Mouse (Mus musculus) stomach, embryonic 15.5 days (tissue): ENCODE results near the gene Ankrd63. TPM values are rescaled to one million over a fixed set of nuclear protein-coding genes. Genes with fewer than 3 reads are reported as not detected.

ENCODE experiments used
- ATAC-seq: fragments of 200-750 bp; cut with Nextera tagmentation; 2 replicates; pipeline ENCODE4 v1.8.0; 2017; ENCODE audit warnings: low read depth, moderate number of reproducible peaks, moderate TSS enrichment; ENCODE audit not compliant: insufficient read depth, low FRiP score
- H3K27ac ChIP-seq: fragments of 300-500 bp; sonication (generic); 2 replicates; pipeline ENCODE4 v1.5.1; 2015; ENCODE audit warnings: mild to moderate bottlenecking, inconsistent platforms
- H3K27me3 ChIP-seq: fragments of 300-500 bp; sonication (generic); replicated peaks from 2 replicates; pipeline ENCODE4 v1.6.1; 2015; ENCODE audit warnings: inconsistent platforms
- H3K36me3 ChIP-seq: fragments of 300-500 bp; sonication (generic); 2 replicates; pipeline ENCODE4 v1.6.1; 2015; ENCODE audit warnings: inconsistent platforms
- H3K4me1 ChIP-seq: fragments of 300-500 bp; sonication (generic); 2 replicates; pipeline ENCODE4 v1.6.1; 2015; ENCODE audit warnings: inconsistent platforms
- H3K4me2 ChIP-seq: fragments of 300-500 bp; sonication (generic); 2 replicates; pipeline ENCODE4 v1.6.1; 2015; ENCODE audit warnings: mild to moderate bottlenecking, inconsistent platforms
- H3K4me3 ChIP-seq: fragments of 300-500 bp; sonication (generic); replicated peaks from 2 replicates; pipeline ENCODE4 v1.5.1; 2015; ENCODE audit warnings: inconsistent platforms
- H3K9ac ChIP-seq: fragments of 300-500 bp; sonication (generic); 2 replicates; pipeline ENCODE4 v1.6.1; 2015; ENCODE audit warnings: inconsistent platforms
- H3K9me3 ChIP-seq: fragments of 300-500 bp; sonication (generic); 2 replicates; pipeline ENCODE4 v1.6.1; 2016; ENCODE audit warnings: inconsistent platforms
- WGBS: fragments of 180-500 bp; shearing (Covaris S2); methylation state at CpG from one replicate; pipeline ENCODE4 v1.1.7; 2015; 5-methylcytosine and 5-hydroxymethylcytosine counted together
- polyA plus RNA-seq: library from polyadenylated mRNA; unstranded; fragments of >200 nt; fragmentation: Nextera tagmentation; extraction: Ambion mirVana; gene quantifications from 2 replicates; pipeline ENCODE4 v1.2.1, GENCODE M21; 2015

Gene Ankrd63
- polyA plus RNA-seq, 1 experiment from 2014 or later: 0.08 TPM

DNA sequence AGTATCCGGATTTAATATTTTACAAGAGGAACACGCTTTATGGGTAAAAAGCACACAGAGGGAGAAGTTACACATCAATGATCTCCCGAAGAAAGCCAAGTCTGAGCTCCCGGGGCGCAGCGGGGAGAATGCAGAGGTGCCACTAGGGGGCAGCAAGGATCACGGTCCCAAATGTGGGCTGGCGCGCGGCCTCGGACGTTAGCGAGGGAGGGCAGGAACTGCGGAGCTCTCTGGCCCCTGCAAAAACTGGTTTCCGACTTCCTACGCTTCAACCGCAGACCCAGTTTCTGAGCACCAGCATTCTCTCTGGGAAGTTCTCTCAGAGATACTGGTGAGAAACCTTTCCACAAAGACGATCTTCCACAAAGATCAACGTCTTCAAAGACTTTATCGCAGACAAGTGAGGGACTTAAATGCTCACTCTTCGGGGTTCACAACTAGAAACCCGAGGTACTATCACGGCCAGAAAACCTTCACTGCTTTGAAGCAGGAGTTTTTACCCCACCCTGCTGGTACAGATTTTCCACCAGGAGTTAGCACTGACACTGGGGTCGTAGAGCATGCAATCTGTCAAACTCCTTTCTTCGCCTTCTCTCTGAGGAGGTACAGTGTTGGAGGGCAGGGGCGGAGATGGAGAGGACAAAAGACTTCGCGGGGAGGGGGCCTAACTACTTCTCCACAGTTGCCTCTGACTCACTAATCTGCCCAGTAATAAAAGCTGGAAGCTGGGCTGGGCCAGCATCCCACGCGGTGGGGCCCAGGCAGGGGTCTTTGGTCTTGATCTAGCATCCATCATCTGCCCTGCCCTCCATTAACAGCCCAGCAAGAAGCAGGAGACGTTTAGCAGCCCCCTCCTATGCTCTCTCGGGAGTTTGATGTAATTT, 3.3 kb downstream of the Ankrd63 start:
- H3K4me3 ChIP-seq: peak overlapping the region; percentile 18
- no peaks in the 10 kb centered on the region for H3K9me3 ChIP-seq
- H3K9ac ChIP-seq: no peak overlapping the region
- no peak for ATAC-seq
- peak overlapping the region; percentile 51 for H3K4me2 ChIP-seq
- no peak overlapping the region for H3K27ac ChIP-seq
- no peaks in the 10 kb centered on the region for H3K36me3 ChIP-seq
- 5% methylated on average over 32 of the region's 32 CpGs for WGBS
- peaks cover 57% of the 10 kb centered on the region for H3K27me3 ChIP-seq
- peaks cover 45% of the 10 kb centered on the region for H3K4me1 ChIP-seq

DNA sequence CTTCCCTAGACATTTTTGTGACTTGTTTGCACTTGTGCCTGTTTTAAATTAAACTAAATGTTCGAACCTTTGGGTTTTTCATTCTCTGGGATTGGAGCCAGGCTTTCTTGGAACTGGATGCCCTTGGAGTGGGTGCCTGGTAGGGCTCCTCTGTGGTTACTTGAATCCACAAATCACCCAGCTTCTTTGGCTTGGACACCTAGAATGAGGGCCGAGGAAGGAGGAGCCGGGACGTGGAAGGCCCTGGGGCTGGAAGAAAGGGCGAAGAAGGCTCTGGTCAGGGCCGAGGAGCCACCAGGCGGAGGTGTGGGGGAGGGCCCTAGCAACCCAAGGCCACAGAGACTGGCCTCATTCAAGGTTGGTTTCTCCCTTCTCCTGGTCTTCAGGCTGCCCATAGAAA, 5.8 kb downstream of the Ankrd63 start:
- H3K36me3 ChIP-seq: no peaks in the 10 kb centered on the region
- no peak overlapping the region for H3K27ac ChIP-seq
- H3K4me3 ChIP-seq: no peak overlapping the region
- no peaks in the 10 kb centered on the region for H3K9me3 ChIP-seq
- no peak overlapping the region for H3K4me2 ChIP-seq
- ATAC-seq: no peak
- H3K4me1 ChIP-seq: peaks cover 30% of the 10 kb centered on the region
- peaks cover 33% of the 10 kb centered on the region for H3K27me3 ChIP-seq
- 38% methylated on average over 7 of the region's 7 CpGs for WGBS
- no peak overlapping the region for H3K9ac ChIP-seq

DNA sequence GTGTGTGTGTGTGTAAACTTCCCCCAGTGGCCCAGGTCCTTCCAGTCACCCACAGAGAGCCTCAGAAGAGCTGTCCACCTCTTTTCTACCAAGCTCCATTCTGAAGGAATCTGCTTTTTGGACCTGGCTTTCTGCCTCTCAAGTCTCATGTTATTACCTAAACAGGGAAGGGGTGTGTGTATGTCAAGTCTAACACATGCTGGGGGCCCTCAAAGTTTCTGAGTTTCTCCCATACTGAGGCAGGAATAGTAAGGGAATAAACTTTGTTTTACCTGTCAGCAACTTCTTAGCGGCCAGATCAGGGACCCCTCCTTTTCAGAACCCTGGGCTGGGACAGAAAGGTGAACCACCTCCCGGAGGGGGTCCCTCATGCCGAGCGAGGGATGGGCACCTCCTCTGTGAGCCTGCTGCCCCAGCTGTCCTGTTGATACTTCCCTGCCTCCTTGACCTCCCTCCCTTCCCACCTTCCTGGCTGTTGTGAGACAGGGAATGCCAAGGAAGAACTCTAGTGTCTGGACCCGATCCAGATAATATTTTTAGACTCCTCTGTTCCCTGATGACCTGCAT, 6.4 kb downstream of the Ankrd63 start:
- 33% methylated on average over 5 of the region's 5 CpGs for WGBS

DNA sequence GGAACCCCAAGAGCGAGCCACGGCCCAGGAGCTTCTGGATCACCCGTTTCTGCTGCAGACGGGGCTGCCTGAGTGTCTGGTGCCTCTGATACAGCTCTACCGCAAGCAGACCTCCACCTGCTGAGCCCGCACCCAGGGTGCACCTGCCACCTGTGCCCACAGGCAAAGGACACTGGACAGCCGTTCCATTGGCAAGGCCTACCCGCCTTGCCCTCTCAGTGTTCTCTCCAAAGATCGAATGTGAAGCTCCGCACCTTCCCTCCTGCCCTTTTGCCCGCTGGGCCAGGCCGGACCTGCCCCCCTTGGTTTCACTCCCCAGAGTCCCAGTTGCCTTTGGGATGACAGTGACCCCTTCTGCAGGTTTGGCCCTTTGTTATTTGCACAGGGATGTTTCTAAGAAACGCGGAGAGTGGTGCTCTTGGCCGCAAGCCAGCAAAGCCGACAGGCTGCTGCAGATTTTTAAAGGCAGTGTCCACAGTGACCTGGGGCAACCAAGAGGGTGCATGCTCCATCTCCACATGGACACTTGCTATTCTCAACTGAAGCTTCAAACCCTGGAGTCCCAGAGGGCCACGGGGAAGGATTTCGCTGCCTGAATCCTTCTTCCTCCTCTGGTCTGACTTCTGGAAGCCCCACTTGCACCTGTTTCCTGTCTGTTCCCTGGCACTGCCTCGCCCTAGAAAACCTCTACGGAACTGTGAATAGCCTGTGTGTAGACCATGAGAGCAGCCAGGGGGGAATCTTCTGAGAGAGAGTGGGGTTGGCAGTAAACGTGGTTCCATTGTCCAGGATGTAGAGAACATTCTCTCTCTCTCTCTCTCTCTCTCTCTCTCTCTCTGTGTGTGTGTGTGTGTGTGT, 7.1 kb downstream of the Ankrd63 start:
- no peak overlapping the region for H3K4me2 ChIP-seq
- no peak overlapping the region for H3K4me3 ChIP-seq
- no peaks in the 10 kb centered on the region for H3K36me3 ChIP-seq
- H3K9ac ChIP-seq: no peak overlapping the region
- H3K4me1 ChIP-seq: peaks cover 21% of the 10 kb centered on the region
- H3K9me3 ChIP-seq: no peaks in the 10 kb centered on the region
- H3K27ac ChIP-seq: no peak overlapping the region
- no peak for ATAC-seq
- H3K27me3 ChIP-seq: peaks cover 20% of the 10 kb centered on the region
- 38% methylated on average over 21 of the region's 21 CpGs for WGBS

More for the DNA sequence above, 6.4 kb downstream of the Ankrd63 start:
- Histone ChIP-seq H3K27me3 (peaks cover 27% of the 10 kb centered on the region), H3K4me2 (no peak overlapping the region), H3K4me1 (peaks cover 25% of the 10 kb centered on the region), H3K4me3 (no peak overlapping the region), H3K36me3 (no peaks in the 10 kb centered on the region), H3K9ac (no peak overlapping the region), H3K9me3 (no peaks in the 10 kb centered on the region), H3K27ac (no peak overlapping the region)
- ATAC-seq: no peak

DNA sequence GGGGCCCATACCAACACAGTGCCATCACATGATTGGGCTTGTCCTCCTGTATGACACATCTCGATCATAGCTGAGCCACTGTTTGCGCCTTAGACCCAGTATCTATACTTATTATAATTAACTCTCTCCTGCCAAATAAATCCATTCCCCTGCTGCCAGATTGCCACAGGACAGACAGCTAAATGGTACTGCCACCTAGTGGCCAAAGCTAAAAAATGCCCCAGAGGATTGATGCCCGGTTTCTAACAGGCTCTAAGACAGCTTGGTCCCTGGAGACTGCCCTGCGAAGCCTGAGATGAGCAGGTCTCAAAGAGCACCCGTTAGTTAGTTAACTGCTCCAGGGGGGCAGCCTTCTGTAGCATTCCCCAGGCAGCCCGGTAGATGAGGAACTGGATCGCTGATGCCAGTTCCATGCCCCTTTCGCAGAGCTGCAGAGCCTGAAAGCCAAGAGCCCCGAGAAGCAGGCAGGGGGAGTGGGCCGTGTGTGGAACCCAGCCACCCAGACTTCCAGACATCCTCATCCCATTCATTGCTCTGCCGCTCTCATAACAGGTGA, 8.0 kb downstream of the Ankrd63 start:
- no peak for ATAC-seq
- H3K27ac ChIP-seq: no peak overlapping the region
- no peak overlapping the region for H3K9ac ChIP-seq
- H3K4me1 ChIP-seq: peaks cover 19% of the 10 kb centered on the region
- no peaks in the 10 kb centered on the region for H3K9me3 ChIP-seq
- no peak overlapping the region for H3K4me2 ChIP-seq
- H3K36me3 ChIP-seq: no peaks in the 10 kb centered on the region
- H3K4me3 ChIP-seq: no peak overlapping the region
- 26% methylated on average over 11 of the region's 11 CpGs for WGBS
- H3K27me3 ChIP-seq: peaks cover 11% of the 10 kb centered on the region

DNA sequence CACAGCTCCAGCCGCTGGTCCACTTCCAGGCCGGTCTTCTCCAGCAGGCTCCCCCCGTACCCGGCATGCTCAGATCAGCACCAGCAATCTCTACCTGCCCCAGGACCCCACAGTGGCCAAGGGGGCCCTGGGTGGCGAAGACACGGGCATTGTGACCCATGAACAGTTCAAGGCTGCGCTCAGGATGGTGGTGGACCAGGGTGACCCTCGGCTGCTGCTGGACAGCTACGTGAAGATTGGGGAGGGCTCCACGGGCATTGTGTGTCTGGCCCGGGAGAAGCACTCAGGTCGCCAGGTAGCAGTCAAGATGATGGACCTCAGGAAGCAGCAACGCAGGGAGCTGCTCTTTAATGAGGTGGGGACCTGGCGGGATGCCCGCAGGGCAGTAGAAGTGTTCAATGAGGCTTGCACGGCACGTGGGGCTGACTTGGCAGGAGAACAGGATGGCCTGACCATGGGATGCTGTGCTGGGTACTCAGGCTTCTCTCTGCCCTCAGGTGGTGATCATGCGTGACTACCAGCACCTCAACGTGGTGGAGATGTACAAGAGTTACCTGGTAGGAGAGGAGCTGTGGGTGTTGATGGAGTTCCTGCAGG, 10.3 kb downstream of the Ankrd63 start:
- H3K27me3 ChIP-seq: peaks cover 8% of the 10 kb centered on the region; the same call in 1 of the 2 replicates
- H3K4me1 ChIP-seq: peaks cover 14% of the 10 kb centered on the region
- H3K36me3 ChIP-seq: no peaks in the 10 kb centered on the region
- H3K4me2 ChIP-seq: no peak overlapping the region
- 76% methylated on average over 19 of the region's 19 CpGs for WGBS
- no peak overlapping the region for H3K27ac ChIP-seq
- no peaks in the 10 kb centered on the region for H3K9me3 ChIP-seq
- no peak overlapping the region for H3K9ac ChIP-seq
- no peak overlapping the region for H3K4me3 ChIP-seq
- ATAC-seq: no peak

DNA sequence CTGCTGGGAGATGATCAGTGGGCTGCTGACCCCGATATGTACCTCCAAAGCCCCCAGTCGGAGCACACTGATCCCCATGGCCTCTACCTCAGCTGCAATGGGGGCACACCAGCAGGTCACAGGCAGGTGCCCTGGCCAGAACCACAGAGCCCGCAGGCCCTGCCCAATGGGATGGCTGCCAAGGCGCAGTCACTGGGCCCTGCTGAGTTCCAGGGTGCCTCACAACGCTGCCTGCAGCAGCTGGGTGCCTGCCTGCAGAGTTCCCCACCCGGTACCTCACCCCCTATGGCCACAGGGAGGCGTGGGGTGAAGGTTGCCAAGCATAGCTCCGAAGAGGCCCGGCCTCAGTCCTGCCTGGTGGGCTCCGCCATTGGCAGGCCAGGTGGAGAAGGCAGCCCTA, 13.9 kb downstream of the Ankrd63 start:
- no peak overlapping the region for H3K4me2 ChIP-seq
- H3K4me1 ChIP-seq: no peaks in the 10 kb centered on the region
- no peaks in the 10 kb centered on the region for H3K36me3 ChIP-seq
- no peak for ATAC-seq
- WGBS: 76% methylated on average over 10 of the region's 10 CpGs
- H3K27ac ChIP-seq: no peak overlapping the region
- no peaks in the 10 kb centered on the region for H3K27me3 ChIP-seq
- no peaks in the 10 kb centered on the region for H3K9me3 ChIP-seq
- H3K4me3 ChIP-seq: no peak overlapping the region
- no peak overlapping the region for H3K9ac ChIP-seq

DNA sequence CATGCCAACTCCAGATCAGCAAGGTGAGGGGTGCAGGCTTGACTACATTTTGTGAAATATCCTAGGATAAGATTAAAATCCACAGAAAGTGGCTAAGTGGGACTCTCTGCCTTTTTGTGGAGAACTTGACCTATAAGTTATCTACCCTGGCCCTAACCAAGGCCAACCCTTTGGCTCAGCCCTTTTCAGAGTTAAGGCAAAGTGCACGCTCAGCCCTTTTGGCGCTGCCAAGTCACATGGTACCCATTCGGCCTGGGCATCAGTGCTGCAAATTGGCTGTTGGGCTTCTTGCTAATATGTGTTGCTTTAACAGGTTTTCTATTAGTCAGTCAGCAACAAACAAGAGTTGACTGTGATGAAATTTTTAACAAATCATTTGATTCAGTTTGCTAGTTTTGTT, 16.0 kb downstream of the Ankrd63 start:
- ATAC-seq: no peak

DNA sequence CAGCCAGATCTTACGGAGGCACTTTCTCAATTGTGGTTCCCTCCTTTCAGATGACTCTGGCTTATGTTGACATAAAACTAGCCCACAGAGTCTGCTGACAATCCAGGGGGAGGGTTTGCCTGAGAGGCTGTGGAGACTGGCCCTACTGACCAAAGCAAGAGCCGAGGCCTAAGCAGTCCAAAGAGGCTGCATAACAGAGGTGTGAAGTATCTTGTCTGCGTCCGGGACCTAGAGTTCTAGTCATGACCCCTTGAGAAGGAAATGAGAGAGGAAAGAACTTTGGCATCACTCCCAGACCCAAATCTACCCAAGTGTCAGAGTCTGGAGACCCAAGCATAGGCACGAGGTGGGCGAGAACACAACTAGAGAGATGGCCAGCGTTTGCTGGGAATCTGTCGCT, 17.1 kb downstream of the Ankrd63 start:
- H3K4me1 ChIP-seq: 0 out of 2 replicates have a peak, but pooled peaks cover 3% of the 10 kb centered on the region
- H3K9ac ChIP-seq: no peak overlapping the region
- H3K27me3 ChIP-seq: no peaks in the 10 kb centered on the region
- no peaks in the 10 kb centered on the region for H3K9me3 ChIP-seq
- 67% methylated on average over 8 of the region's 8 CpGs for WGBS
- no peak overlapping the region for H3K4me2 ChIP-seq
- H3K4me3 ChIP-seq: no peak overlapping the region
- no peak for ATAC-seq
- H3K36me3 ChIP-seq: no peaks in the 10 kb centered on the region
- no peak overlapping the region for H3K27ac ChIP-seq

More for the DNA sequence above, 16.0 kb downstream of the Ankrd63 start:
- Histone ChIP-seq H3K27me3 (no peaks in the 10 kb centered on the region), H3K4me2 (no peak overlapping the region), H3K4me1 (no peaks in the 10 kb centered on the region), H3K9me3 (no peaks in the 10 kb centered on the region), H3K9ac (no peak overlapping the region), H3K36me3 (no peaks in the 10 kb centered on the region), H3K4me3 (no peak overlapping the region), H3K27ac (no peak overlapping the region)
- whole genome bisulfite sequencing: 79% methylated on average over 3 of the region's 3 CpGs

DNA sequence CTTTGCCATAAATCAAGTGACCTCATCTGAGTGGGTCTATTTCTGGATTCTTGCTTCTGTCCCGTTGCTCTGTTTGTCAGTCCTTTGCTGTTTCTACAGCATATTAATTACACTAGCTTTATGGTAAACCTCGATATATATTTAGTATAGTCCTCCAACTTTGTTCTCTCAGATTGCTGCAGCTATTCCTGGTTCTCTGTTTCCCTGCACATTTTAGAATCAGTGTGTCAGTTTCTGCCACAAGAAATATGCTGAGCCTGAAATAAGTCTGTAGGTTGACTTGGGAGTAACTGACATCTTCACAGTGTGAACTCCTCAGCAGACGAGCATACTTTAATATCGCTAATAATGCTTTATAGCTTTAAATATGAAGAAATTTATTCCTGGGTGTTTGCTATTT, 18.7 kb downstream of the Ankrd63 start:
- Histone ChIP-seq H3K36me3 (no peaks in the 10 kb centered on the region), H3K27ac (no peak overlapping the region), H3K4me1 (0 out of 2 replicates have a peak, but pooled peaks cover 3% of the 10 kb centered on the region), H3K4me3 (no peak overlapping the region), H3K9me3 (no peaks in the 10 kb centered on the region), H3K4me2 (no peak overlapping the region), H3K9ac (no peak overlapping the region), H3K27me3 (no peaks in the 10 kb centered on the region)
- WGBS: 79% methylated on average over 4 of the region's 4 CpGs
- ATAC-seq: no peak

DNA sequence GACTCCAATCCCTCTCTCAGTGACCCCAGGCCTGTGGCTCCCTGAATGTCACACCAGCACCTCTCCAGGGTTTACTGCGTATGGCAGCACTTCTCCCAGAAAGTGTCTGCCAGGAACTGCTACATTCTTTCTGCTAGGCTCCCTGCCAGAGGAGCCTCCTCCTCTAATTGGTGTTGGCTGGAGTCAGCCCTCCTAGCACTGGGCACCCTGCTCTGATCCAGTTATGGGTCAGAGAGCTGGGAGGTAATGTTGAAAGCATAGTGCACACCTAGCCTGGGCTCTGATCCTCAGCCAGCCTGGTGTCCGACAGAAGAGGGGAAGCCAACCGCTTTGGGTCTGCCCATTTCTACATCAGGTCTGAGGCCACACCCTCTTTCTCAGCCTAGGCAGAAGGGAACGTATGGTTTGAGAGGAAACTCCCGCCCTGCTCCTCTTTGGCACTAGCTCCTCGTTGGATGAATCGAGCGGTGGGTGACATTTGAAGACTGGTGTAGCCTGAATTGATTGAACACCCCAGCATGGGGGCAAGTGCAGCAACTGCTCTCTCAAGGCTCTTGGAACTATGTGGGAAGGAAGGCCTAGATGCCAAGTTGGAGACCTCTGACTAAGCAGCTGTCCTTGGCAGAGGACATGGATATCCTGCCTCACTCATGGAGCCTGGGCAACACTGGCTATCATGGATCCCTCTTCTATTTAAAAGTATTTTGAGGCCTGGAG, 21.1 kb downstream of the Ankrd63 start:
- WGBS: 41% methylated on average over 8 of the region's 8 CpGs

More for the DNA sequence above, 21.1 kb downstream of the Ankrd63 start:
- no peaks in the 10 kb centered on the region for H3K36me3 ChIP-seq
- H3K4me2 ChIP-seq: no peak overlapping the region
- H3K9ac ChIP-seq: no peak overlapping the region
- ATAC-seq: no peak
- H3K9me3 ChIP-seq: no peaks in the 10 kb centered on the region
- H3K27me3 ChIP-seq: peaks cover 12% of the 10 kb centered on the region
- H3K4me3 ChIP-seq: no peak overlapping the region
- H3K27ac ChIP-seq: no peak overlapping the region
- 0 out of 2 replicates have a peak, but pooled peaks cover 4% of the 10 kb centered on the region for H3K4me1 ChIP-seq
